Mouse (Mus musculus): ENCODE results near the gene Rab7.

DNA sequence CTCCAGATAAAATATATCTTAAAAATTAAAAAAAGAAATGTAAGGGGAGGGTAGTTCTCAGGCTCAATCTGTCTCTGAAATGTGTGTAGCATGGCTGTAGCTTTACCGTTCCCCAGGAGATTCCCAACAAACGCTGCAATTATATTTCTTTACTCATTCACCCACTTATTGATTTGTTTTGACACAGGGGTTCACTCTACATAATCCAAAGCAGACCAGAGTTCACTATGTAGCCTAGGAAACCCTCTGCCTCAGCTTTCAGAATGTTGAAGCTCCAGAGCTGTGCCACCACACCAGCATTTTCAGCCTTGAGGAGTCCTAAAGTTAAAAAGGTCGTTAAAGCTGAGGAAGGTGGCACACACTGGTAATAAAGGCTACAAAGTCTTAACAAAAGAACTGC, 20.9 kb upstream of the Rab7 start:
- TF ChIP-seq CTCF (IDR thresholded peaks at IDR 0.05; ENCODE audit: insufficient read depth, low read depth, low read length) (no peak), POLR2A (IDR thresholded peaks at IDR 0.05; ENCODE audit: insufficient read depth, low read depth, low read length) (no peak)
